Mouse (Mus musculus) neural tube, embryonic 11.5 days (tissue): Measurements from ENCODE around the gene Acta2. TPM values are rescaled to one million over a fixed set of nuclear protein-coding genes. Genes with fewer than 3 reads are reported as not detected.

Source experiments
- ATAC-seq: fragments of 200-750 bp; cut with Nextera tagmentation; 2 replicates; pipeline ENCODE4 v1.8.0; 2017; ENCODE audit warnings: moderate number of reproducible peaks, mild to moderate bottlenecking, moderate TSS enrichment, moderate library complexity; ENCODE audit not compliant: insufficient read depth, low FRiP score, low TSS enrichment
- DNase-seq: peaks from one replicate; pipeline ENCODE4 v3.0.0-alpha.2; 2015; ENCODE audit warnings: low spot score
- H3K27ac ChIP-seq: fragments of 300-500 bp; sonication (generic); 2 replicates; pipeline ENCODE4 v1.5.1; 2014; ENCODE audit warnings: low read depth, mild to moderate bottlenecking, low read length
- H3K27me3 ChIP-seq: fragments of 300-500 bp; sonication (generic); 2 replicates; pipeline ENCODE4 v1.6.1; 2014; ENCODE audit warnings: mild to moderate bottlenecking, low read length, mixed read lengths; ENCODE audit not compliant: control insufficient read depth, insufficient read depth
- H3K36me3 ChIP-seq: fragments of 300-500 bp; sonication (generic); 2 replicates; pipeline ENCODE4 v1.6.1; 2014; ENCODE audit warnings: mild to moderate bottlenecking, low read length, moderate library complexity, mixed read lengths; ENCODE audit not compliant: control insufficient read depth, insufficient read depth
- H3K4me1 ChIP-seq: fragments of 300-500 bp; sonication (generic); 2 replicates; pipeline ENCODE4 v1.6.1; 2014; ENCODE audit warnings: low read length, mixed read lengths; ENCODE audit not compliant: control insufficient read depth, insufficient read depth
- H3K4me2 ChIP-seq: fragments of 300-500 bp; sonication (generic); 2 replicates; pipeline ENCODE4 v1.6.1; 2014; ENCODE audit warnings: low read depth, mild to moderate bottlenecking, moderate library complexity
- H3K4me3 ChIP-seq: fragments of 300-500 bp; sonication (generic); 2 replicates; pipeline ENCODE4 v1.5.1; 2014; ENCODE audit warnings: low read depth, low read length
- H3K9ac ChIP-seq: fragments of 300-500 bp; sonication (generic); 2 replicates; pipeline ENCODE4 v1.6.1; 2014; ENCODE audit warnings: mild to moderate bottlenecking, low read length
- H3K9me3 ChIP-seq: fragments of 300-500 bp; sonication (generic); 2 replicates; pipeline ENCODE4 v1.6.1; 2016; ENCODE audit warnings: low read length; ENCODE audit not compliant: control insufficient read depth
- WGBS: fragments of 180-500 bp; shearing (Covaris S2); extraction: QIAGEN DNeasy Blood & Tissue Kit; methylation state at CpG from one replicate; pipeline ENCODE4 v1.1.7; 2014; 5-methylcytosine and 5-hydroxymethylcytosine counted together
- polyA plus RNA-seq: library from polyadenylated mRNA; unstranded; fragments of >200 nt; fragmentation: Nextera tagmentation; extraction: Ambion mirVana; gene quantifications from 2 replicates; pipeline ENCODE4 v1.2.1, GENCODE M21; 2014

The Acta2 gene
- polyA plus RNA-seq, 1 experiment from 2014 or later = 62.3 TPM

DNA sequence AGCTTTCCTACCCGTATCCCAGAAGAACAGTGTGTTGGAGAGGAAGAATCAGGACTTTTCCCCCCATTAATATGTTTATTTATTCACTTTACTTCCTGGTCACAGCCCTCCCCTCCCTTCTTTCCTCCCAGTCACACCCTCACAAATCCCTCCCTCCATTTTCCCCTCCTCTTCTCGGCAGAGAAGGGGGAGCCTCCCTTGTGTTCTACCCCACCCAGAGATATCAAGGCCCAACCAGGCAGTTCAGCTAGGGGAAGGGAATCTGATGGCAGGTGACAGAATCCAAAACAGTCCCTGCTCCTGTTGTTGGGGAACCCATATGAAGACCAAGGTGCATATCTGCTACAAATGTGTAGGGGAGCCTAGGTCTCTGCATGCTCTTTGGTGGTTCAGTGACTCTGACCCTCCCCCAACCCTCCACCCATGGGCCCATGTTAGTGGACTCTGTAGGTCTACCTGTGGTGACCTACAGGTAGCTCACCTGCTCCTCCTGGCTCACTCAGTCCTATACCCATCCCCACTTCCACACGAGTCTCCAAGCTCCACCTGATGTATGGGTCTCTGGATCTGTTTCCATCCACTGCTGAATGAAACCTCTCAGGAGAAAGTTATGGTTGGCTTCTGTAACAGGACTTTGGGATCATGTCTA lies 34.5 kb downstream of the Acta2 start:
- no peaks in the 10 kb centered on the region for H3K36me3 ChIP-seq
- H3K27ac ChIP-seq = no peak overlapping the region
- no peak overlapping the region for H3K4me3 ChIP-seq
- no peaks in the 10 kb centered on the region for H3K4me1 ChIP-seq
- WGBS = 81% methylated on average over 3 of the region's 3 CpGs
- no peaks in the 10 kb centered on the region for H3K27me3 ChIP-seq
- H3K9me3 ChIP-seq = no peaks in the 10 kb centered on the region
- no peak overlapping the region for H3K9ac ChIP-seq
- DNase-seq = no peak
- H3K4me2 ChIP-seq = no peak overlapping the region
- no peak for ATAC-seq

DNA sequence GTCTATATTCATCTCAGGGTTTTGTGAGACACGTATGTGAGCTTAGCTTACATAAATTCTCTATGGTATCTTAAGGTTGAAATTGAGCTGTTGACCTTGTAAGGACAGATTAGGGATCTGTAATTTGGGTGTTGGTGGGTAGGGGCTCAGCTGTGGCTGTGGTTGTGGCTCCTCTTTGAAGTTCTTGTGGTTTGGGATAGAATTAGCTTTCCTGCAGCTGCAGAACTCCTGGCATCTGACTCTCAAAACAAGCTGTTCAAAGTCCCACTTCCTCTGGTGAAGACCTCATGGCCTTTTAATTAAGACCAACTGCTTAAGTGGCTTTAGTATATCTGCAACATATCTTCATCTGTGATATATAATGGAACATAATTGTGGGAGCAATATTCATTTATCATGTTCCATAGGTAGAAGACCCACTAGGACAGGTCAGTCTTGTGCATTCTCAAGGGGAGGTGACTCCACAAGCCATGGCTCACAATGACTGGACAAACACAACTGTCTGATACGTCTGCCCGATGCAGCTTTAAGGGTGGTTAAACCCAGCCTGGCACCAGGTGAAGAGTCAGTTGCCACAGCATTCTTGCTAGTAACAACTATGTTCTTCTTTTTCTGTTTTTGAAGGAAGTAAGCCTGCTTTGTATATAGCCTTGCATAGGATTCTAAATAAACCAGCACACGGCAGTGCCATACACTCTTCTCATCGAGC lies 36.0 kb downstream of the Acta2 start:
- Histone ChIP-seq H3K9me3 (no peaks in the 10 kb centered on the region), H3K4me3 (no peak overlapping the region), H3K27ac (no peak overlapping the region), H3K27me3 (no peaks in the 10 kb centered on the region), H3K9ac (no peak overlapping the region), H3K36me3 (no peaks in the 10 kb centered on the region), H3K4me1 (no peaks in the 10 kb centered on the region), H3K4me2 (no peak overlapping the region)
- DNase-seq = no peak
- no peak for ATAC-seq
- 82% methylated on average over 5 of the region's 5 CpGs for WGBS

DNA sequence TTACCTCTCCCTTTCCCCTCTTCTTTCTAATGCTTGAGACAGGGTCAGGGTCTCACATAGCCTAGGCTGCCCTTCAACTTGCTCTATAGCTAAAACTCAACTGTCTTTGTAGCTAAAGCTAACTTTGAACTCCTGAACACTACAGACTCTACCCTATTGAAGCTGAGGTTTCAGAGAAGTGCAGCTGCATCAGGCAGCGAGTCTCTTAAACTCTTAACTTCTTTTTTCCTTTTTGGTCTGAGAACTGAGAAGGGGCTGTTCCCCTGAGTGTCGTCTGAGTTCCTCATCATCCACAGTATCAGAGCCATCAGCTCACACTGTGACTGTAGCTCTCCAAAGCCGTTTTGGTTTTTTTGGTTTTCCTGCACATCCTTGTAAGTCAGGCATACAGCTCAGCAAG lies 37.6 kb downstream of the Acta2 start:
- no peak overlapping the region for H3K27ac ChIP-seq
- H3K4me3 ChIP-seq = no peak overlapping the region
- H3K4me2 ChIP-seq = no peak overlapping the region
- ATAC-seq (no peak), DNase-seq (no peak)
- no peaks in the 10 kb centered on the region for H3K27me3 ChIP-seq
- no peaks in the 10 kb centered on the region for H3K36me3 ChIP-seq
- 76% methylated on average over 3 of the region's 3 CpGs for WGBS
- no peaks in the 10 kb centered on the region for H3K9me3 ChIP-seq
- H3K4me1 ChIP-seq = no peaks in the 10 kb centered on the region
- H3K9ac ChIP-seq = no peak overlapping the region

DNA sequence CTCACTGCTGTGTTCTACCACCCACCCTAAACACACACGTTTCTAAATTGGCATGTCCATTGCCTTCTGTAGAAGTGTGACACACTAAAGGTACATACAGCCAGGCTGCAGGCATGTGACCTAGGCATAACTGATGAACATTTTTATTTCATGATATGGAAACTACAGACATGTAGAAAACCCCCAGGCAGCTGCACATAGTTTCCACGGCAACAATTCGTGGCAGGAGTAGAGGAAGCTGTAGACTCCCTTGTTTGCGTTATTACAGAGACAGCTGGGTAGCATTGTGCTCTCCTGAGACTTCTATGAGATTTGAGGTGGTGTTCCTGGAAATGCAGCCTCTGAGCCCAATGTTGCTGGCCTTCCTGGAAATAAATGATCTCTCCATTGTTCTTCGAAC lies 38.4 kb downstream of the Acta2 start:
- Histone ChIP-seq H3K4me3 (no peak overlapping the region), H3K4me2 (no peak overlapping the region), H3K4me1 (no peaks in the 10 kb centered on the region), H3K9me3 (no peaks in the 10 kb centered on the region), H3K9ac (no peak overlapping the region), H3K27me3 (no peaks in the 10 kb centered on the region), H3K27ac (no peak overlapping the region), H3K36me3 (no peaks in the 10 kb centered on the region)
- DNase-seq (no peak), ATAC-seq (no peak)
- WGBS = 85% methylated on average over 5 of the region's 5 CpGs

DNA sequence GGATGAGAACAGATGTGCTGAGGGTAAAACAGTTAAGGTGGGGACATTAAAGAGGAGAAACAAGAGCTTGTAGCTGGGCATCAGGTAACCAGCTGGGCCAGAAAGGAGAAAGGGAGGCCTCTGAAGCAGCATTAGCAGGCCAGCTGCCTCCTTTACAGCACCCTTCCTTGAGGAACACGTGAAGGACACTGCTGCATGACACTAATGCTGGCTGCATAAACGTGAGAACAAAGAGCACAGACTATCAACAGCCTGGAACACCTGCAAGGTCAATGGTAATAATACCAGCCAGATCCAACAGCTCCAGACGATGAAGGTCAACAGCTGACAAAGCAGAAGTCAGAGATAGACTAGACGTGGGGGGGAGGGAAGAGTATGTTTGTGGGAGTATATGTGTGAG lies 41.3 kb downstream of the Acta2 start:
- Histone ChIP-seq H3K9me3 (no peaks in the 10 kb centered on the region), H3K27ac (no peak overlapping the region), H3K9ac (no peak overlapping the region), H3K4me2 (no peak overlapping the region), H3K4me1 (no peaks in the 10 kb centered on the region), H3K27me3 (no peaks in the 10 kb centered on the region), H3K4me3 (no peak overlapping the region), H3K36me3 (no peaks in the 10 kb centered on the region)
- 72% methylated on average over 4 of the region's 4 CpGs for WGBS
- DNase-seq (no peak), ATAC-seq (no peak)

DNA sequence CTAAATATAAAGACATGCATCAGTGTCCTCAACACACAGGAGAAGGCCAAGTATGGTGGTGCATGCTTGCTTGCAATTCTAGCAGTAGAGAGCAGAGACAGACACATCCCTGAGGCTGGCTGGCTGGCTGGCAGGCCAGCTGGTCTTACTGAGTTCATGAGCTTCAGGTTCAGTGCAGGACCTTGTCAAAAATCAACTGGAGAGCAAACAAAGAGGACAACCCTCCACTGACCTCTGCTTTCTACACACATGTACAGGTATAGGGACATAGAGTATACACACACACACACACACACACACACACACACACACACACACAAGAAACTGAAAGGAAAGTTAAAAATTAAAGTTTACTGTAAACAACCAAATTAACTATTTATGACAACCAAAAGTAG lies 42.1 kb downstream of the Acta2 start:
- Histone ChIP-seq H3K4me2 (no peak overlapping the region), H3K27me3 (no peaks in the 10 kb centered on the region), H3K4me1 (no peaks in the 10 kb centered on the region), H3K4me3 (no peak overlapping the region), H3K36me3 (no peaks in the 10 kb centered on the region), H3K27ac (no peak overlapping the region), H3K9me3 (no peaks in the 10 kb centered on the region), H3K9ac (no peak overlapping the region)
- ATAC-seq = no peak
- no peak for DNase-seq

DNA sequence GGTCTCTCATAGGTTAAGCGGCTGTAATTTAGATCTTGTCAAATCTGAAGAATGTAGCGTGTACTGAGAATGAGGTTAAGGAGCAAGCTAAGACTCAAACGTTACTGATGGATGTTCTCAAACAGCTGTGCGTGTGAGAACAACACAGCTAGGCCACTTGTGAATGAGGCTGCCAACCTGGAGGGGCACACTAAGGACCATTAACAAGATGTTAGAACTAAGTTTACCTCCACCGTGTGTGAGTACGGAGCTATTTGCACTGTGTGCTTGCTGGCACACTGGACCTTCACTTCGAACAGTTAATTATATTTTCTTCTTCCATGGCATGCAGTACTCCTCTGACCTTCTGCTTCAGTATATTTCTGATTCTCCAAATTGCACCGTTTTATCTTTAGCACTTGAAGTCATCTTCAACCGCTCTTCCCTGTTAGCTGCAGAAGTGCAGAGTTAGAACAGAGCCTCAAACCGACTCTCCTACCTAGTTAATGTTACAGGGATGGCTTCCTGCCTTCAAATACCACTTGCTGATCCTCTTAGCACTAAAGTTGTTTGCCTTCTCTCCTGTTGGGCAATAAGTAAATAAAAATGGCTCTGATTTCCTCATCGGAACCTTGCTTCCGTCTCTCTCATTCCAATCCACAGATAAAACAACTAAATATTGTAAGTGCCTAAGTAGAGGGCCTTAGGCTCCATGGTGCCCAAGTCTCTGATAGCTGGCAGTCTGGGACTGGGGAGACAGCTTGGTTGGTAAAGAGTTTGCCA lies 42.7 kb downstream of the Acta2 start:
- Histone ChIP-seq H3K9ac (no peak overlapping the region), H3K4me2 (no peak overlapping the region), H3K27me3 (no peaks in the 10 kb centered on the region), H3K36me3 (no peaks in the 10 kb centered on the region), H3K4me1 (no peaks in the 10 kb centered on the region), H3K27ac (no peak overlapping the region), H3K4me3 (no peak overlapping the region), H3K9me3 (no peaks in the 10 kb centered on the region)
- no peak for DNase-seq
- no peak for ATAC-seq
- WGBS = 88% methylated on average over 12 of the region's 12 CpGs

DNA sequence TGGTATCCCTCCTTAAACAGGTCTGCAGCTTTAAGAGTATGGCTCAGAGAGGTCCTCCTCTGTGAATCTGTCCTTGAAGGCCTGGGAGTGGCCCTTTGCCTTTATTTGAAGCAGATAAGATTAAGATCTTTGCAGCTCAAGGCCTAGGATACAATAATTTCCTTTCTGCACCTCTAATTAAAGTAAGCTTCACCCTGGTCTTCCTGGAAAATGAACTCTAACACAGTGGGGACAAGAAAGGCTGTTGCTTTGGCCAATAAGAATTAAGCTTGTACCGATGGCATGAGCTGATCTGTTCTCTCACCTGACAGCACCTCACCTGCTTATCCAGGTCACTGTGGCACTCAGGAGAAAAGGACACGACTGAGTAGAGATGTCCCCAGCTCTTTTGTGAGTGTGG lies 44.5 kb downstream of the Acta2 start:
- no peak overlapping the region for H3K4me3 ChIP-seq
- H3K27me3 ChIP-seq = no peaks in the 10 kb centered on the region
- no peak overlapping the region for H3K9ac ChIP-seq
- no peak overlapping the region for H3K4me2 ChIP-seq
- 72% methylated on average over 2 of the region's 2 CpGs for WGBS
- H3K27ac ChIP-seq = no peak overlapping the region
- H3K36me3 ChIP-seq = no peaks in the 10 kb centered on the region
- ATAC-seq (no peak), DNase-seq (no peak)
- no peaks in the 10 kb centered on the region for H3K4me1 ChIP-seq
- H3K9me3 ChIP-seq = no peaks in the 10 kb centered on the region
